In genomic region chr6:97060074-97060681, GRCm38 (mm10) we compare ENCODE assay signal across 8 mouse cellular contexts. TPM values are rescaled to one million over a fixed set of nuclear protein-coding genes. Genes with fewer than 3 reads are reported as not detected.
A peak's percentile ranks its signal among the peaks of the same experiment; 100 is the strongest.
DNase-seq lines count a peak whose midpoint lies in the region; ATAC-seq and TF ChIP-seq lines count a peak whose summit lies in the region.

Gene Fam19a4, minus strand, starts transcription at chr6:97060413.

- peak within 1 kb of the TSS; percentile 60 for H3K4me3 ChIP-seq in heart, embryonic 10.5 days
- no peak within 1 kb of the TSS for H3K4me3 ChIP-seq in heart, adult 2 months
- H3K4me3 ChIP-seq in limb, embryonic 10.5 days, result peak within 1 kb of the TSS; percentile 54
- H3K4me3 ChIP-seq in midbrain, embryonic 11.5 days (ENCODE audit: low read depth, low read length), result peak within 1 kb of the TSS; percentile 39

- H3K27ac ChIP-seq in heart, embryonic 10.5 days, result no peak within 1 kb of the TSS
- H3K27ac ChIP-seq in heart, adult 2 months, result no peak within 1 kb of the TSS
- no peak within 1 kb of the TSS for H3K27ac ChIP-seq in limb, embryonic 10.5 days
- H3K27ac ChIP-seq in midbrain, embryonic 11.5 days (ENCODE audit: low read depth, low read length), result no peak within 1 kb of the TSS

- H3K9me3 ChIP-seq in heart, embryonic 10.5 days, result no peaks in the 10 kb centered on the region
- no peaks in the 10 kb centered on the region for H3K9me3 ChIP-seq in limb, embryonic 10.5 days (replicated peaks)
- no peaks in the 10 kb centered on the region for H3K9me3 ChIP-seq in midbrain, embryonic 11.5 days (ENCODE audit: control insufficient read depth, low read length)

- no peak for TF ChIP-seq POLR2A in heart, adult 2 months (IDR thresholded peaks at IDR 0.05; ENCODE audit: insufficient read depth, low read depth, low read length)

- ATAC-seq in granulocyte monocyte progenitor cell, adult 5-6 weeks (replicated peaks; ENCODE audit: poor library complexity, severe bottlenecking), result peak; percentile 33
- ATAC-seq in midbrain, embryonic 11.5 days (ENCODE audit: low FRiP score), result peak; percentile 96
- ATAC-seq in inflammation-experienced regulatory T-cells, adult 6 months, result no peak

- peaks cover 55% of the 10 kb centered on the region for H3K27me3 ChIP-seq in heart, embryonic 10.5 days (ENCODE audit: insufficient read depth, poor library complexity, severe bottlenecking)
- H3K27me3 ChIP-seq in heart, adult 2 months (ENCODE audit: control insufficient read depth, insufficient read depth, low read length), result peaks cover 2% of the 10 kb centered on the region
- H3K27me3 ChIP-seq in limb, embryonic 10.5 days (ENCODE audit: low read depth, poor library complexity, severe bottlenecking), result peaks cover 56% of the 10 kb centered on the region
- peaks cover 12% of the 10 kb centered on the region for H3K27me3 ChIP-seq in midbrain, embryonic 11.5 days (ENCODE audit: control insufficient read depth, insufficient read depth, low read length)

- H3K36me3 ChIP-seq in heart, embryonic 10.5 days, result no peaks in the 10 kb centered on the region
- no peaks in the 10 kb centered on the region for H3K36me3 ChIP-seq in heart, adult 2 months (ENCODE audit: control insufficient read depth, insufficient read depth, low read length)
- no peaks in the 10 kb centered on the region for H3K36me3 ChIP-seq in limb, embryonic 10.5 days
- no peaks in the 10 kb centered on the region for H3K36me3 ChIP-seq in midbrain, embryonic 11.5 days (ENCODE audit: control insufficient read depth, insufficient read depth, low read length)

- peak; percentile 84 for DNase-seq in heart, embryonic 10.5 days (ENCODE audit: low spot score)
- DNase-seq in heart, adult 2 months, result no peak
- peak; percentile 67 for DNase-seq in adrenal gland, postnatal 10 days
- peak; percentile 80 for DNase-seq in limb, embryonic 10.5 days (ENCODE audit: low spot score)
- DNase-seq in midbrain, embryonic 11.5 days (ENCODE audit: low spot score, missing footprints), result peak; percentile 96
- no peak for DNase-seq in gastrocnemius, adult 8-10 months (ENCODE audit: low spot score in 2 of 2)

- H3K4me2 ChIP-seq in midbrain, embryonic 11.5 days, result peak within 1 kb of the TSS; percentile 70

- intact Hi-C loops in heart, adult 2 months (cut with DNase I), result no loop called here

- 1% methylated on average over 30 of the region's 30 CpGs for WGBS in heart, embryonic 10.5 days
- 2% methylated on average over 30 of the region's 30 CpGs for WGBS in heart, adult 2 months
- WGBS in limb, embryonic 10.5 days, result under 1% methylated on average over 30 of the region's 30 CpGs
- 0% methylated on average over 30 of the region's 30 CpGs for WGBS in midbrain, embryonic 11.5 days

- no peak for TF ChIP-seq EP300 in heart, adult 2 months (IDR thresholded peaks at IDR 0.05; ENCODE audit: insufficient read depth, low read depth, low read length)

- peaks cover 20% of the 10 kb centered on the region for H3K4me1 ChIP-seq in heart, embryonic 10.5 days
- no peaks in the 10 kb centered on the region for H3K4me1 ChIP-seq in heart, adult 2 months (ENCODE audit: control insufficient read depth, insufficient read depth, low read length)
- peaks cover 26% of the 10 kb centered on the region for H3K4me1 ChIP-seq in limb, embryonic 10.5 days
- peaks cover 11% of the 10 kb centered on the region for H3K4me1 ChIP-seq in midbrain, embryonic 11.5 days (ENCODE audit: control insufficient read depth, insufficient read depth, low read length)

- no peak within 1 kb of the TSS for H3K9ac ChIP-seq in heart, adult 2 months (ENCODE audit: low read depth, low read length)
- peak within 1 kb of the TSS; percentile 31 for H3K9ac ChIP-seq in midbrain, embryonic 11.5 days (ENCODE audit: low read length)

- no peaks in the 10 kb centered on the region for H3K79me2 ChIP-seq in heart, adult 2 months (replicated peaks; ENCODE audit: control insufficient read depth, insufficient read depth, low read length)

- TF ChIP-seq CTCF in heart, adult 2 months (IDR thresholded peaks at IDR 0.05), result no peak

RNA-seq across cellular contexts. Expression of gene Fam19a4, which starts in this region (rescaled TPM):
- polyA plus RNA-seq in heart, embryonic 10.5 days (2016; fragmentation: Nextera tagmentation; extraction: Ambion mirVana), result 0.11 TPM in 1 of 2 replicates, not detected in the other
- total RNA-seq in heart, adult 2 months (2021), result not detected
- polyA plus RNA-seq in heart, adult 2 months (2012; rRNA removed), result not detected in 2 replicates
- under 1 TPM; 0.45 to 0.58 TPM for total RNA-seq in adrenal gland, postnatal 10 days (2021)
- not detected in 2 replicates for total RNA-seq in granulocyte monocyte progenitor cell, adult 5-6 weeks (2014; fragmentation: Nextera tagmentation)
- total RNA-seq in granulocyte monocyte progenitor cell, adult 5-6 weeks (2017), result not detected in 2 replicates
- polyA plus RNA-seq in limb, embryonic 10.5 days (2016; fragmentation: Nextera tagmentation; extraction: Ambion mirVana), result 0.48 and 0.56 TPM in 2 replicates
- 4.1 and 4.7 TPM in 2 replicates for polyA plus RNA-seq in midbrain, embryonic 11.5 days (2014; fragmentation: Nextera tagmentation; extraction: Ambion mirVana)
- not detected for polyA plus RNA-seq in inflammation-experienced regulatory T-cells, adult 6 months (2017; shearing (Covaris generic))
- total RNA-seq in gastrocnemius, adult 8-10 months (2022), result under 1 TPM; 0.13 to 0.46 (median 0.27) TPM

Comparison
In these comparisons a context has a peak if more than half of its experiments do, and no peak if none do; other contexts are left out.
1. Peak in DNase-seq and H3K4me3 ChIP-seq in heart, embryonic 10.5 days; RNA of the gene not detected or under 1 TPM.
2. Peak in DNase-seq in adrenal gland, postnatal 10 days; RNA of the gene not detected or under 1 TPM.
3. Peak in ATAC-seq in granulocyte monocyte progenitor cell, adult 5-6 weeks; RNA of the gene not detected or under 1 TPM.
4. Peak in DNase-seq and H3K4me3 ChIP-seq in limb, embryonic 10.5 days; RNA of the gene not detected or under 1 TPM.